Mouse (Mus musculus) small intestine, adult 2 months (tissue): ENCODE measurements at regions not wholly inside any gene's neighbourhood (a gene's known extent, or its start where the extent isn't known, plus 50 kb on each side); places are given as distances from the start of the nearest gene placed in this dataset.

Experiments
- H3K27ac ChIP-seq: fragments of 200-500 bp; 2 replicates; pipeline ENCODE4 v1.5.1; 2012; ENCODE audit warnings: low read depth, low read length, control low read depth, inconsistent platforms; ENCODE audit not compliant: insufficient read depth
- H3K27me3 ChIP-seq: fragments of 200-500 bp; 2 replicates; pipeline ENCODE4 v1.6.1; 2012; ENCODE audit warnings: mild to moderate bottlenecking, moderate library complexity, low read length, inconsistent platforms; ENCODE audit not compliant: control insufficient read depth, insufficient read depth
- H3K36me3 ChIP-seq: fragments of 200-500 bp; 2 replicates; pipeline ENCODE4 v1.6.1; 2012; ENCODE audit warnings: mild to moderate bottlenecking, low read length, control low read depth, inconsistent platforms; ENCODE audit not compliant: control insufficient read depth, insufficient read depth
- H3K4me1 ChIP-seq: fragments of 200-500 bp; 2 replicates; pipeline ENCODE4 v1.6.1; 2012; ENCODE audit warnings: low read length, inconsistent platforms, mixed read lengths; ENCODE audit not compliant: control insufficient read depth, insufficient read depth, insufficient read length
- H3K4me3 ChIP-seq: fragments of 200-500 bp; 2 replicates; pipeline ENCODE4 v1.5.1; 2012; ENCODE audit warnings: low read depth, mild to moderate bottlenecking, control low read depth, inconsistent platforms, low read length, moderate library complexity
- CTCF ChIP-seq: fragments of 200-500 bp; IDR thresholded peaks from 2 replicates; pipeline ENCODE4 v1.5.1; 2012; ENCODE audit warnings: low read depth, mild to moderate bottlenecking, control low read depth, inconsistent platforms, low read length, moderate library complexity, mixed read lengths; ENCODE audit not compliant: insufficient replicate concordance, insufficient read length; ENCODE audit errors: extremely low read depth
- POLR2A ChIP-seq: fragments of 200-500 bp; IDR thresholded peaks from 2 replicates; pipeline ENCODE4 v1.6.1; 2012; ENCODE audit warnings: low read depth, mild to moderate bottlenecking, control low read depth, inconsistent platforms, low read length, moderate library complexity
- WGBS: fragments of 180-500 bp; shearing (Covaris S2); methylation state at CpG from one replicate; pipeline ENCODE4 v1.1.7; 2018; 5-methylcytosine and 5-hydroxymethylcytosine counted together

GRCm38 (mm10) chr1:89007476-89007875 is 62.7 kb upstream of the Sh3bp4 start:
- Histone ChIP-seq H3K36me3 (no peaks in the 10 kb centered on the region), H3K27ac (no peak overlapping the region), H3K4me1 (peaks cover 2% of the 10 kb centered on the region; the same call in 1 of the 2 replicates), H3K27me3 (no peaks in the 10 kb centered on the region), H3K4me3 (no peak overlapping the region)
- WGBS, result 93% methylated on average over 7 of the region's 7 CpGs
- TF ChIP-seq CTCF (no peak), POLR2A (no peak)

- Histone ChIP-seq H3K36me3 (no peaks in the 10 kb centered on the region), H3K4me3 (no peak overlapping the region), H3K27ac (no peak overlapping the region), H3K4me1 (peaks cover 2% of the 10 kb centered on the region; the same call in 1 of the 2 replicates), H3K27me3 (no peaks in the 10 kb centered on the region)
- no peak for TF ChIP-seq POLR2A
- no peak for TF ChIP-seq CTCF
- 88% methylated on average over 2 of the region's 2 CpGs for WGBS
These were observed 60.0 kb upstream of the Sh3bp4 start for GRCm38 (mm10) chr1:89010170-89010569.

GRCm38 (mm10) chr1:89011454-89011853 is 58.8 kb upstream of the Sh3bp4 start:
- TF ChIP-seq CTCF, result no peak
- no peak for TF ChIP-seq POLR2A
- Histone ChIP-seq H3K4me1 (peaks cover 2% of the 10 kb centered on the region; the same call in 1 of the 2 replicates), H3K27me3 (no peaks in the 10 kb centered on the region), H3K36me3 (no peaks in the 10 kb centered on the region), H3K27ac (no peak overlapping the region), H3K4me3 (no peak overlapping the region)
- 70% methylated on average over 7 of the region's 7 CpGs for WGBS

- H3K27ac ChIP-seq, result peak overlapping the region; percentile 84
- peaks cover 2% of the 10 kb centered on the region; the same call in 1 of the 2 replicates for H3K4me1 ChIP-seq
- peak overlapping the region; percentile 42 for H3K4me3 ChIP-seq
- H3K36me3 ChIP-seq, result no peaks in the 10 kb centered on the region
- no peaks in the 10 kb centered on the region for H3K27me3 ChIP-seq
- 6% methylated on average over 12 of the region's 12 CpGs for WGBS
- TF ChIP-seq CTCF, result no peak
These were observed 54.8 kb upstream of the Sh3bp4 start for GRCm38 (mm10) chr1:89015385-89015784.

GRCm38 (mm10) chr1:89015845-89016244 is 54.4 kb upstream of the Sh3bp4 start:
- no peaks in the 10 kb centered on the region for H3K27me3 ChIP-seq
- H3K36me3 ChIP-seq, result no peaks in the 10 kb centered on the region
- peak overlapping the region; percentile 84 for H3K27ac ChIP-seq
- H3K4me3 ChIP-seq, result peak overlapping the region; percentile 42; the same call in 1 of the 2 replicates
- H3K4me1 ChIP-seq, result peaks cover 2% of the 10 kb centered on the region; the same call in 1 of the 2 replicates
- no peak for TF ChIP-seq POLR2A
- TF ChIP-seq CTCF, result no peak
- 22% methylated on average over 10 of the region's 10 CpGs for WGBS

GRCm38 (mm10) chr1:89019778-89020373 is 50.3 kb upstream of the Sh3bp4 start:
- Histone ChIP-seq H3K4me1 (no peaks in the 10 kb centered on the region; the same call in 1 of the 2 replicates), H3K27ac (no peak overlapping the region), H3K4me3 (no peak overlapping the region), H3K36me3 (no peaks in the 10 kb centered on the region), H3K27me3 (no peaks in the 10 kb centered on the region)
- TF ChIP-seq CTCF, result no peak
- no peak for TF ChIP-seq POLR2A
- 84% methylated on average over 4 of the region's 4 CpGs for WGBS
